Mouse (Mus musculus): ENCODE measurements around the gene A630089N07Rik. TPM values are rescaled to one million over a fixed set of nuclear protein-coding genes. Genes with fewer than 3 reads are reported as not detected.

The A630089N07Rik gene
- total RNA-seq, 1 experiment from 2014 or later: 16.4 TPM

DNA sequence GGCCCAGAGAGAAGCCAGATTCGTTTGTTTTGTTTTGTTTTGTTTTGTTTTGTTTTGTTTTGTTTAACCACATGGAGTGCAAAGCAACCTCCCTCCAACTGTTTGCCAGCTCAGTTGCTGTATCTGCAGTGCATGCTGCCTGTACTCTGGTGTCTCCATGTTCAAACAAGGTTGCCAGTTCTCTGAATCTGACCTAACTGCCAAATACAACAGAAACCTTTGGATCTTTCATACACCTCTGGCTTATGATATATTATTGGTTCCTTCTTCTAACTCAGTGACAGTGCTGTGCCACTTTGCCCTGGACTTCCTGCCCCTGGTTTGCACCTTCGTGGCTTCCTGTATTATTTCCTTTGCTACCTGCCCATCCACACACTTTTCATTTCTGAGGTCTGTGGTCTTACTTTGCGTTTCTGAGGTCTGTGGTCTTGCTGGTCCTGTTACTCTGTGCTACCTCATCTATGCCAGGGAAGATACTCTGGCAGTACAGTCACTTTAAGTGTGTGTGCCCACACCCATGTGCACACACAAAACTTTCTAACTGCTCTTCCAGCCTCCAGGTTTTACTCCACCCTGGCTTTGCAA is 118.2 kb downstream of the A630089N07Rik start:
- ATAC-seq (ENCODE audit: extremely low read depth, insufficient number of reproducible peaks, low FRiP score, poor library complexity, severe bottlenecking): no peak

GRCm38 (mm10) chr16:97962151-97962948 is 119.9 kb downstream of the A630089N07Rik start, which contains the start of the genes C2cd2 and Zbtb21:
Gene C2cd2 (minus strand): TSS chr16:97962598.
Gene Zbtb21 (minus strand): TSS chr16:97962622.
- peak; percentile 84 for ATAC-seq (ENCODE audit: extremely low read depth, insufficient number of reproducible peaks, low FRiP score, poor library complexity, severe bottlenecking)

DNA sequence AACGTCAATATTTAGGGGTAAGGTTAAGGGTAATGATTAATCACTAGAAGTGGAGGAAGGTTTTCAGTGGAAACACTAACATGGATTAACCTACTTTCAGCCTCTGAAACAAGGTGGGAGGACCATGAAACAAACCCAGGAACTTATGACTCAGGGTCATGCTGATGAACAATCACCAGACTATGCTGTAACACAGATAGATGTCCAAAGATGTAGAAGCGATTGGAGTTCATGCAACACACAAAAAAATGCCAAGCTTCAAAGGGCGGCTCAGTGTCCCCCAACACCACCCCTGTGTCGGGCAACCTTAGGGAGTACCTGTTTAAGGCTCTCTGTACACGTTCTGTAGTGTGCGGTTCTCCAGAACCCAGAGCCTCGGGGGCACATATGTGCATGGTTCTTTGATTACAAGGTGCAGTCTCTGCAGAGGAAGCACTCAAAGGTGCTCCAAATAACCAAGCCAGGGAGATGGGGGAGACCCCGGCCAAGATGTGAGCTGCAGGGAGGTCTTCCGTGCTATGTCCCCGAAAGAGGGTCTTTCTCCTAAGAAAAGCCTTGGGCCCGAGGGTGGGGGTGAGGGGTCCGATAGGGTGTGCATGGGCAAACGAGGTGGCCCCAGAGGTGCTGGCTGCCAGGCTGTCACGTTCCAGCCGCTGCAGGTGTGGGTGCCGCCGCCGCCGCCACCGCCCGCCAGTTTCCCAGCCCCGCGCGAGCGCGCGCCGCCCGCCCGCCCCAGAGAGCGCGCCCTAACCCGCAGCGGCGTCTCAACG is 120.7 kb downstream of the A630089N07Rik start:
- ATAC-seq (ENCODE audit: extremely low read depth, insufficient number of reproducible peaks, low FRiP score, poor library complexity, severe bottlenecking): no peak

DNA sequence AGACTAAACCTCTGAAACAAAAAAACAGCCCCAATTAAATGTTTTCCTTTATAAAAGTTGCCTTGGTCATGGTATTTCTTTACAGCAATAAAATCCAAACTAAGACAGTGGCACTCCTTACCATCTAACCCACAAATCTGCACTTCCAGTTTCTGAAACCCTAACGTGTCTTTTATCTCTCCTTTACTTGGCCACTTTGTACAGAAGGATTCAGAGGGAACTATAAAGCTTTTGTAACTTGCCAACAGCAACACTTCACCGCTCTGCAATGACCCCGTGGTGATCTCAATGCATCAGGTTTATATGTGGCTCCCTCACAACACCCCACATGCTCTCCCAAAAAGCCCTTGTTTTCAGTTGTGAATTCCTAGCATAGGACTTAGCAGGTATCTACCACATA is 121.9 kb downstream of the A630089N07Rik start:
- no peak for ATAC-seq (ENCODE audit: extremely low read depth, insufficient number of reproducible peaks, low FRiP score, poor library complexity, severe bottlenecking)

DNA sequence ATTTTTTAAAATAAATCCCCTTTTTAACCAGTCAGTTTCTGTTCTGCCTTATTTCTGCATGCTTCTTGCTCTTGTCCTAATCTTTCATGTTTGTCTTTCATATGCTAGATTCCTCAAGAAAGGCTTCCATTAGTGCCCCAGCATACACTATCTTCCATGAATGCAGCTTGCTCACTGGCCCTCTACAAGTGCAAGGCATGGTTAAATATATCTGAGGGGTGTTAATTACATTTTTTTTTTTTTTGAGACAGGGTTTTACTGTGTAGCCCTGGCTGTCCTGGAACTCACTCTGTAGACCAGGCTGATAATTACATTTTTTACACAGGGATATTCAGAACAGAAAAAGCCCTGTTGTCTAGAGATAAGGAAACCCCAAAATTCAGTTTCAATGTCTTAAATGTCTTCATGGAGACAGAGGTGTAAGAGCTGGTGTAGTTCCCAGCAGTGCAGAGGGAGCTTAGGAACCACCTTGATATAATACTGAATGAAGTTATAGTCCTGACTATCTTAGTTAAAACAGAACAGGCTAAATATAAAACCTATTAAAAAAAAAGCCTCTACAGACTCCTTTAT is 123.8 kb downstream of the A630089N07Rik start:
- ATAC-seq (ENCODE audit: extremely low read depth, insufficient number of reproducible peaks, low FRiP score, poor library complexity, severe bottlenecking): no peak

DNA sequence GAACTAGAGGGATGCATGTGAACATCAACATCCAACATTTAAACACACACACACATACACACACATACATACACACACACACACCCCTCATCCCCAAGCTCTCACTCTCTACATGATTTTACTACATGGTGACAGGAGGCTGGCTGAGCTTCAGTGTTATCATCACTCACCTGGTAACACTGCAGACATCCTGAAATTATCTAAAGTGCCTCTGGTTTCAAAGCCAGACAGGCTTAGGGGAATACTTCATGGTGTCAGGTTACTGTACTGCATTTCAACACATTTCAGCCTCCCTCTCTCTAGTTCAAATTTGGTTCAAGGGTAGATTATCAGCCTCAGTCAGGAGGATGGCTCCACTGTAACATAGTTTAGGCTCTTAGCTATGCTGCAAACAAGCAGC is 124.6 kb downstream of the A630089N07Rik start:
- no peak for ATAC-seq (ENCODE audit: extremely low read depth, insufficient number of reproducible peaks, low FRiP score, poor library complexity, severe bottlenecking)

- ATAC-seq (ENCODE audit: extremely low read depth, insufficient number of reproducible peaks, low FRiP score, poor library complexity, severe bottlenecking): no peak
Measured at GRCm38 (mm10) chr16:97956011-97956410, 126.2 kb downstream of the A630089N07Rik start.

DNA sequence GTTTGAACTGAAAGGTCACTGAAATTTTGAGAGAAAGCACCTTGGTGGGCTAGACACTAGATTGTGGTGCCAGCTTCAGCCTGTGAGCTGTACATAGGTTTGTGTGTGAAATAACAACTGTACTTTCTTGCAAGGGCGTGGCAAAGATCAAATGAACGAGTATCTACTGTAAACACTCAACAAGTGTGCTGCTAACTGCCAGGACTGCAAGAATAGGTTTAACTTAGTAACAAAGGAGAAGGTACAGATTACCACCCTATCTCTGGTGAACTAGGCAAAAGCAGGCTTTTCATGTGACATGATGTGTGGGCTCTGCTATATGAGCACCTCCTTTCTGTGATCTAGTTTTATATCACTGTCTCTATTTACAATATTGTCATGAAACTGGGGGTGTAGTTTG is 128.9 kb downstream of the A630089N07Rik start:
- no peak for ATAC-seq (ENCODE audit: extremely low read depth, insufficient number of reproducible peaks, low FRiP score, poor library complexity, severe bottlenecking)

DNA sequence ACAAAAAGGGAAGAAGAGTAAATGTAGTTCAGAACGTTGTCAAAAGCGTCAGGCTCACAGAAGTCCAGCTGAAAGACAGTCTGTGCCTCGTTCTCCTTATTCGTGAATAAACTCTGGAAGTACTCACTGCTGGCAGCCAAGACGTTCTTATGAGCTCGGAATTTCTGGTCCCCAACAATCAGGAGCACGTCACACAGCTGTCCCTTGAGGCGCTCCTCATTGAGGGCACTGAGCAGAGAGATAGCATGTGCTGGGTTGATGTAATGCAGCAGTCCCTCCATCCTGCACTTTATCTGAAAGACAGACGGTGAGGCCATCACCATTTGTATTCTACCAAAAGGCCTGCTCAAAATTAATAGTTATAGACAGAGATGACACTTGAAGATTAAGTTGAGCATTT is 129.4 kb downstream of the A630089N07Rik start:
- ATAC-seq (ENCODE audit: extremely low read depth, insufficient number of reproducible peaks, low FRiP score, poor library complexity, severe bottlenecking): no peak

DNA sequence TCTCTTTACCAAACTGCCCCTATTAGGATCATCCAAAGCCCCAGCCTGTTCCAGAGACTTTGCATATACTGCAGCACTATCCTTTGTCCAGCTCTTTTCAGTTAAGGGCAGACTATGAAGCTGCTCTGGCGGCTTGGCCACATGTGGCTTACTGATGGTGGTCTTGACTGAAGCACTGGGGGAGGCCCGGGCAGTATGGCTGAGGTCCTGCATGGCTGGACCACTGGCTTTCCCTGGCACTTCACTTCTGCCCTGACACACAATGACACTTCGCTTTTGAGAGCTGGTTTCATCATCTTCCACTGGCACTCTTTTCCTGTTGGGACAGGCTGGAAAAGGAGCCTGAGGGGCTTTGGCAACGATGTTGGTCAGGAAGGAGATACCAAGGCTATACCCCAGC is 129.9 kb downstream of the A630089N07Rik start:
- no peak for ATAC-seq (ENCODE audit: extremely low read depth, insufficient number of reproducible peaks, low FRiP score, poor library complexity, severe bottlenecking)

Other genes with a start within 250 kb of the A630089N07Rik start
- gene Prdm15, start 230.6 kb downstream of the A630089N07Rik start, total RNA-seq (2017): 22.1 and 23.0 TPM in 2 replicates
- gene C2cd2, start 119.9 kb downstream of the A630089N07Rik start, total RNA-seq (2017): 5.4 and 7.4 TPM in 2 replicates
- gene Zbtb21, start 119.8 kb downstream of the A630089N07Rik start, total RNA-seq (2017): 23.7 and 23.8 TPM in 2 replicates
- 33.8 and 83.8 TPM in 2 replicates for gene B230307C23Rik, start 85.1 kb downstream of the A630089N07Rik start, total RNA-seq (2017)

All from neutrophil, adult 5-6 weeks (primary cell).